Mouse (Mus musculus) adrenal gland, postnatal 14 days (tissue): ENCODE results near the gene Acsm2. TPM values are rescaled to one million over a fixed set of nuclear protein-coding genes. Genes with fewer than 3 reads are reported as not detected.

Source experiments
- DNase-seq: peaks from one replicate; pipeline ENCODE4 v3.0.0; 2021; ENCODE audit warnings: mixed read lengths
- long read RNA-seq, 2 experiments: library from polyadenylated mRNA; stranded (forward); transcript quantifications; one replicate each; pipeline ENCODE4 v2.0.0; 2021
- total RNA-seq: library from RNA; stranded (reverse); gene quantifications from 2 replicates; pipeline ENCODE4 v1.2.3, GENCODE M21; 2021

Acsm2 gene
- total RNA-seq: not detected in 2 replicates
- long read RNA-seq, experiment 1: 0 reads
- long read RNA-seq, experiment 2: 0 reads

GRCm38 (mm10) chr7:119554040-119554439 lies at the start of gene Acsm2:
Gene Acsm2, plus strand, starts transcription at chr7:119554340.
- no peak for DNase-seq

- DNase-seq: no peak
Observed at GRCm38 (mm10) chr7:119511143-119511542, 43.0 kb upstream of the Acsm2 start.

- peak; percentile 72 for DNase-seq
Observed at GRCm38 (mm10) chr7:119513056-119513455, 41.1 kb upstream of the Acsm2 start.

- peak; percentile 38 for DNase-seq
Observed at GRCm38 (mm10) chr7:119515492-119516271, 38.5 kb upstream of the Acsm2 start.

- no peak for DNase-seq
Observed at GRCm38 (mm10) chr7:119516272-119516558, 37.9 kb upstream of the Acsm2 start.

GRCm38 (mm10) chr7:119519163-119519562 lies 35.0 kb upstream of the Acsm2 start, which contains the start of gene Acsm5:
Gene Acsm5, plus strand, starts transcription at chr7:119519463.
- DNase-seq: no peak

GRCm38 (mm10) chr7:119519654-119520053 lies 34.5 kb upstream of the Acsm2 start:
- peak; percentile 86 for DNase-seq

- no peak for DNase-seq
Observed at GRCm38 (mm10) chr7:119521816-119522215, 32.3 kb upstream of the Acsm2 start.

- DNase-seq: peak; percentile 62
Observed at GRCm38 (mm10) chr7:119522385-119522784, 31.8 kb upstream of the Acsm2 start.

GRCm38 (mm10) chr7:119523389-119523788 lies 30.8 kb upstream of the Acsm2 start, which contains the start of gene Pdilt:
Gene Pdilt, minus strand, starts transcription at chr7:119523489.
- DNase-seq: no peak

- DNase-seq: peak; percentile 75
Observed at GRCm38 (mm10) chr7:119525881-119526281, 28.3 kb upstream of the Acsm2 start.

GRCm38 (mm10) chr7:119526486-119526885 lies 27.7 kb upstream of the Acsm2 start:
- DNase-seq: no peak

- no peak for DNase-seq
Observed at GRCm38 (mm10) chr7:119527135-119527534, 27.0 kb upstream of the Acsm2 start.

- DNase-seq: no peak
Observed at GRCm38 (mm10) chr7:119527548-119527947, 26.6 kb upstream of the Acsm2 start.

GRCm38 (mm10) chr7:119528617-119529016 lies 25.5 kb upstream of the Acsm2 start:
- DNase-seq: no peak

GRCm38 (mm10) chr7:119532924-119533323 lies 21.2 kb upstream of the Acsm2 start:
- DNase-seq: no peak

- DNase-seq: no peak
Observed at GRCm38 (mm10) chr7:119534389-119534788, 19.8 kb upstream of the Acsm2 start.

GRCm38 (mm10) chr7:119542445-119542844 lies 11.7 kb upstream of the Acsm2 start:
- no peak for DNase-seq

GRCm38 (mm10) chr7:119545572-119545971 lies 8.6 kb upstream of the Acsm2 start:
- DNase-seq: no peak

GRCm38 (mm10) chr7:119550471-119551222 lies 3.5 kb upstream of the Acsm2 start:
- no peak for DNase-seq

- DNase-seq: no peak
Observed at GRCm38 (mm10) chr7:119559789-119560451, 5.8 kb downstream of the Acsm2 start.

GRCm38 (mm10) chr7:119560452-119560835 lies 6.3 kb downstream of the Acsm2 start:
- DNase-seq: no peak

- DNase-seq: no peak
Observed at GRCm38 (mm10) chr7:119561441-119561840, 7.3 kb downstream of the Acsm2 start.
